Mouse (Mus musculus): Measurements from ENCODE around the gene Mmp10.

GRCm38 (mm10) chr9:7542763-7543162 lies 40.6 kb downstream of the Mmp10 start:
- TF ChIP-seq POLR2A (IDR thresholded peaks at IDR 0.05; ENCODE audit: insufficient read depth, low read depth, low read length) (no peak), CTCF (IDR thresholded peaks at IDR 0.05; ENCODE audit: insufficient read depth, low read depth, low read length) (no peak)
